Mouse (Mus musculus) liver, embryonic 14.5 days (tissue): ENCODE results near the gene Dmac2. TPM values are rescaled to one million over a fixed set of nuclear protein-coding genes. Genes with fewer than 3 reads are reported as not detected.

Source experiments
- ATAC-seq: fragments of 200-750 bp; cut with Nextera tagmentation; 2 replicates; pipeline ENCODE4 v1.8.0; 2017; ENCODE audit warnings: moderate number of reproducible peaks, mild to moderate bottlenecking, moderate library complexity; ENCODE audit not compliant: insufficient read depth
- DNase-seq, 3 experiments: peaks; one replicate each; pipeline ENCODE4 v3.0.0-alpha.2; 2012 to 2013; ENCODE audit warnings: low read depth in 3 of 3, low spot score in 3 of 3
- H3K27ac ChIP-seq: fragments of 300-500 bp; sonication (generic); 2 replicates; pipeline ENCODE4 v1.5.1; 2014; ENCODE audit warnings: moderate library complexity, mild to moderate bottlenecking, control low read depth, inconsistent platforms
- H3K27me3 ChIP-seq: fragments of 300-500 bp; sonication (generic); 2 replicates; pipeline ENCODE4 v1.6.1; 2014; ENCODE audit warnings: mild to moderate bottlenecking, low read length, moderate library complexity; ENCODE audit not compliant: control insufficient read depth, insufficient read depth
- H3K36me3 ChIP-seq: fragments of 300-500 bp; sonication (generic); replicated peaks from 2 replicates; pipeline ENCODE4 v1.6.1; 2014; ENCODE audit warnings: low read depth; ENCODE audit not compliant: control insufficient read depth, insufficient read depth
- H3K4me1 ChIP-seq, 2 experiments: fragments of 200-500 bp in 1 of 2; fragments of 300-500 bp in 1 of 2; sonication (generic) in 1 of 2; replicated peaks; 2 replicates each; pipeline ENCODE4 v1.6.1; 2012 to 2014; ENCODE audit warnings: antibody characterized with exemption in 1 of 2, inconsistent platforms in 1 of 2, low read length in 1 of 2; ENCODE audit not compliant: control insufficient read depth in 2 of 2, insufficient read depth in 2 of 2
- H3K4me2 ChIP-seq: fragments of 300-500 bp; sonication (generic); 2 replicates; pipeline ENCODE4 v1.6.1; 2014; ENCODE audit warnings: low read depth, mild to moderate bottlenecking, control low read depth, moderate library complexity
- H3K4me3 ChIP-seq, 2 experiments: fragments of 200-500 bp in 1 of 2; fragments of 300-500 bp in 1 of 2; sonication (generic) in 1 of 2; 2 replicates each; pipeline ENCODE4 v1.5.1; 2012 to 2014; ENCODE audit warnings: low read depth in 2 of 2, low read length in 2 of 2, mild to moderate bottlenecking in 2 of 2, control low read depth in 1 of 2, inconsistent platforms in 1 of 2, moderate library complexity in 1 of 2; ENCODE audit not compliant: insufficient read depth in 1 of 2
- H3K9ac ChIP-seq: fragments of 300-500 bp; sonication (generic); replicated peaks from 2 replicates; pipeline ENCODE4 v1.6.1; 2014; ENCODE audit warnings: mild to moderate bottlenecking, control low read depth, moderate library complexity
- H3K9me3 ChIP-seq: fragments of 300-500 bp; sonication (generic); 2 replicates; pipeline ENCODE4 v1.6.1; 2016; ENCODE audit warnings: low read length, mixed read lengths; ENCODE audit not compliant: control insufficient read depth
- CTCF ChIP-seq: IDR thresholded peaks from 2 replicates; pipeline ENCODE4 v1.5.1; 2016; ENCODE audit warnings: antibody characterized with exemption, low read depth, control low read depth
- EP300 ChIP-seq: IDR thresholded peaks from 2 replicates; pipeline ENCODE4 v1.6.1; 2016; ENCODE audit warnings: antibody characterized with exemption, low read depth
- WGBS: fragments of 180-500 bp; shearing (Covaris S2); extraction: QIAGEN DNeasy Blood & Tissue Kit; methylation state at CpG from one replicate; pipeline ENCODE4 v1.1.7; 2014; ENCODE audit not compliant: insufficient replicate concordance; 5-methylcytosine and 5-hydroxymethylcytosine counted together
- polyA plus RNA-seq, 2 experiments: library from polyadenylated mRNA; depleted of rRNA in 1 of 2; stranded (reverse) in 1 of 2; unstranded in 1 of 2; fragments of >200 nt; fragmentation: Nextera tagmentation in 1 of 2; extraction: Ambion mirVana in 1 of 2; gene quantifications; 2 replicates each; pipeline versions ENCODE4 v1.2.1 to v1.2.3; 2012 to 2014

Gene Dmac2
- polyA plus RNA-seq, 2 experiments = 6.9 to 8.1 TPM

DNA sequence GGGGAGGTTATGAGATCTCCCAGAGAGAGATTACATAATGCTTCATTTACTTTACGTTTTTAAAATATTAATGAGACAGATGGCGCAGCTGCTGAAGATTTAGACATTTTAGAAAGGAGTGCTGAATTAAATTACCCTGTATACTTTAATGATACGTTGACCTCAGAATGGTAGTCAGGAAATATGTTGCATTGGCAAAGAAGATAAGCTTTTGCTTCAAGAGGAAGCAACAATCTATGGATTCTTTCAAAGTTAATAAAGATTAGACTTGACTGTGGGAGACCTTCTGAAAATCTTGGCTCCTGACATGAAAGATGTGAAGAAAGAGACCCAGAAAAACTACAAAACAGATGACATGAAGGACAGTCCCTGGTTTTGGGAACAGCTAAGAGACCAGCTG is 25.4 kb upstream of the Dmac2 start:
- no peak for TF ChIP-seq EP300
- no peak for TF ChIP-seq CTCF
- 38% methylated on average over 3 of the region's 3 CpGs for WGBS
- Histone ChIP-seq H3K27me3 (no peaks in the 10 kb centered on the region), H3K4me1 (no peaks in the 10 kb centered on the region; a peak in 1 of 4 replicates), H3K36me3 (no peaks in the 10 kb centered on the region), H3K9ac (no peak overlapping the region), H3K4me3 (no peak overlapping the region), H3K27ac (no peak overlapping the region), H3K9me3 (no peaks in the 10 kb centered on the region), H3K4me2 (no peak overlapping the region)
- no peak for ATAC-seq
- no peak for DNase-seq

DNA sequence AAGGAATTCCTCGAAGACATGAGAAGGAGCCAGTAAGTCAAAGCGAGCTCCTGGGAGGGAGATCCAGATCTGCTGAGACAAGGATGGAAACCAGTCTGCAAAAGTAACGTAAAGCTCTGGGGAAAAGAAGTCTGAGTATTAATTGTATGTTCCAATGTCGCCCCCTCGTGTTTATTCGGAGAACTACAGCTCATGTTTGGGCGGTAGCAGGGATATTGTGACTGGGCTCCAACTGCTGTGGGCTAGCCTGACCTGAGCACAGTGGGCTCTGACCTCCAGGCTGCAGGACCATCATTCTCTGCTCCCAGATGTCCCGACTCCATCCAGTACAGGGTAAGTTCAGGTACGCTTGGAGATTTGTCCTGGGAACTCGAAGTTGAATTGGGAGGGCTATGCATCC is 19.6 kb upstream of the Dmac2 start:
- Histone ChIP-seq H3K4me3 (no peak overlapping the region), H3K9ac (no peak overlapping the region), H3K9me3 (no peaks in the 10 kb centered on the region), H3K36me3 (no peaks in the 10 kb centered on the region), H3K4me2 (no peak overlapping the region), H3K27ac (no peak overlapping the region), H3K4me1 (no peaks in the 10 kb centered on the region; a peak in 1 of 4 replicates), H3K27me3 (no peaks in the 10 kb centered on the region)
- DNase-seq = peak; percentile 29 to 46 (median 32)
- WGBS = 10% methylated on average over 10 of the region's 10 CpGs
- no peak for ATAC-seq
- TF ChIP-seq EP300 (no peak), CTCF (peak; percentile 84)

DNA sequence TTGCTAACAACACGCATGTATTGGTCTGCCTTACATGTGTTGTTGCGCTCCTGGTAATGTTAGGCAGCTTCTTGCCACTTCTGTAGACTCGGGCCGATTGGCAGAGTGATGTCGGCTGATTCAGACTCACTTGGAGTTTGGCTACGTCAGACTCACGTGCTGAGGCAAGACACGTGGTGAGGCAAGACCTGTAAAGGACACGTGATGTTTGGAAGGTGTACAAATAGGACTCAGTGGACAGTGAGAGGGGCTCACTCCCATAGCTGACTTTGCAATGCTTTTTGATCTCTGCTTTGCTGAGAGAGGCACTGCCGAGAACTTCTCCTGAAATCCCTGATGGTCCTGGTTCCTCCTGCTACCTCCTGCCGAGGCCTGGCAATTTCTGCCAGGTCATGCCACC is 18.5 kb upstream of the Dmac2 start:
- H3K4me2 ChIP-seq = no peak overlapping the region
- H3K4me1 ChIP-seq = no peaks in the 10 kb centered on the region
- 69% methylated on average over 11 of the region's 11 CpGs for WGBS
- H3K36me3 ChIP-seq = no peaks in the 10 kb centered on the region
- H3K27ac ChIP-seq = no peak overlapping the region
- ATAC-seq (no peak), DNase-seq (no peak)
- H3K9ac ChIP-seq = no peak overlapping the region
- no peak overlapping the region for H3K4me3 ChIP-seq
- TF ChIP-seq CTCF (no peak), EP300 (no peak)
- H3K27me3 ChIP-seq = no peaks in the 10 kb centered on the region
- no peaks in the 10 kb centered on the region for H3K9me3 ChIP-seq

DNA sequence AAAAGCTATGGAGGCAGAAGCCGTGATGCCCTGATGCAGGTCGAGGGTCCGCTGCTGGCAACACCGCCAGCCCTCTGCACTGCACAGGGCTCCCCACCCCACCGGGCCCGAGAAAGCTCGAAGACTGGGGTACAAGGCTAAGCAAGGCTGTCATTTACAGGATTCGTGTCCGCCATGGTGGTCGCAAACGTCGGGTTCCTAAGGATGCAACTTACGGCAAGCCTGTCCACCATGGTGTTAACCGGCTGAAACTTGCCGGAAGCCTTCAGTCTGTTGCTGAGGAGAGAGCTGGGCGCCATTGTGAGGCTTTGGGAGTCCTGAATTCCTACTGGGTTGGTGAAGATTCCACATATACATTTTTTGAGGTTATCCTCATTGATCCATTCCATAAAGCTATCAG is 17.9 kb upstream of the Dmac2 start:
- Histone ChIP-seq H3K4me2 (no peak overlapping the region), H3K9ac (no peak overlapping the region), H3K27ac (no peak overlapping the region), H3K9me3 (no peaks in the 10 kb centered on the region), H3K36me3 (no peaks in the 10 kb centered on the region), H3K4me1 (no peaks in the 10 kb centered on the region), H3K4me3 (no peak overlapping the region), H3K27me3 (no peaks in the 10 kb centered on the region)
- WGBS = 80% methylated on average over 16 of the region's 16 CpGs
- DNase-seq = no peak
- no peak for ATAC-seq
- TF ChIP-seq EP300 = no peak

DNA sequence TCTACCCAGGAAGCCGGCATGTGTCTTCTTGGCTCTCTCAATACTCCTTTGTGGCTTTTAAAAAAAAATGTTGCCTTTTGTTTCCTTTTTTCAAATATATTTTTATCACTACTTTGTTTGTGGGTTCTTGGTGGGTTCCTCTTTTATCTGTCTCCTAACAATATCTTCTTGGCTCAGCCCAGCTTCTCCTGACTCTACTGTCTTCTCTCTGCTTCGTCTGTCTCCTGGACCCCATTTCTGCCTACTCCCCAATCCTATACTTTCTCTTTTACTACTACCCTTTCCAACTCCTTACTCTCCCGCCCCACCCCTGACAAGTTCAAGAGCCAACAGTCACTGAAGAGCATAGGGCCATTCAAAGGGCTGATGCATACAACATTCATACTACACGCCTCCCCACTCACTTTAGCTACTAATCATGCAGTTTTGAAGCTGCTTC is 12.6 kb upstream of the Dmac2 start:
- no peak for ATAC-seq
- Histone ChIP-seq H3K36me3 (no peaks in the 10 kb centered on the region), H3K27me3 (no peaks in the 10 kb centered on the region), H3K9ac (no peak overlapping the region), H3K4me1 (peaks cover 0 to 2% of the 10 kb centered on the region in 2 experiments; a peak in 1 of 4 replicates), H3K27ac (no peak overlapping the region), H3K4me3 (no peak overlapping the region), H3K9me3 (no peaks in the 10 kb centered on the region), H3K4me2 (no peak overlapping the region)
- 13% methylated on average over 4 of the region's 4 CpGs for WGBS
- TF ChIP-seq EP300 (no peak), CTCF (no peak)
- DNase-seq = no peak
